Mouse (Mus musculus) Patski (cell line): ENCODE data around the gene Gm17304. TPM values are rescaled to one million over a fixed set of nuclear protein-coding genes. Genes with fewer than 3 reads are reported as not detected.

ENCODE experiments used
- ATAC-seq: fragments of 100-300 bp; one replicate; pipeline ENCODE4 v1.8.0; 2021
- CTCF ChIA-PET: fragments of 350-600 bp; sonication (Branson Sonifier 250); formaldehyde crosslinking; loops from one replicate; lab custom pipeline; 2022; ENCODE audit warnings: inconsistent platforms; lab: Charles Lee
- POLR2A ChIA-PET: fragments of 350-600 bp; sonication (Branson Sonifier 250); formaldehyde crosslinking; loops from one replicate; lab custom pipeline; 2022; ENCODE audit warnings: antibody characterized with exemption, inconsistent platforms; lab: Charles Lee
- DNase-seq: peaks from one replicate; pipeline ENCODE4 v3.0.0-alpha.2; 2011; ENCODE audit warnings: low read depth, low spot score
- H3K27me3 ChIP-seq: fragments of 371-371 bp; one replicate; pipeline ENCODE4 v1.5.1; 2021
- CTCF ChIP-seq: fragments of 100-300 bp; IDR thresholded peaks from one replicate; pipeline ENCODE4 v1.5.1; 2021
- in situ Hi-C: fragments of 300-500 bp; cut with MboI; formaldehyde crosslinking; loops from 3 replicates; pipeline ENCODE4 v1.11.1; 2018; ENCODE audit warnings: low pct_unique_long_range_greater_than_20kb, mixed read lengths
- polyA plus RNA-seq: library from polyadenylated mRNA; unstranded; gene quantifications from one replicate; pipeline ENCODE4 v1.2.3, GENCODE M21; 2021

The Gm17304 gene
- not detected for polyA plus RNA-seq

- DNase-seq (no peak), ATAC-seq (no peak)
- TF ChIP-seq CTCF = no peak
- POLR2A ChIA-PET = no interaction called here
- in situ Hi-C loops = no loop called here
- CTCF ChIA-PET = interaction anchor here (1.2 kb wide), 1 partner anchor 18 kb away, joined by 3 read pairs; no protein-coding TSS in a partner anchor
- no peaks in the 10 kb centered on the region for H3K27me3 ChIP-seq
These were observed at the start of gene Gm17304 for GRCm38 (mm10) chr5:106608798-106609197. TSS of gene Gm17304 (plus strand) at chr5:106609098.

DNA sequence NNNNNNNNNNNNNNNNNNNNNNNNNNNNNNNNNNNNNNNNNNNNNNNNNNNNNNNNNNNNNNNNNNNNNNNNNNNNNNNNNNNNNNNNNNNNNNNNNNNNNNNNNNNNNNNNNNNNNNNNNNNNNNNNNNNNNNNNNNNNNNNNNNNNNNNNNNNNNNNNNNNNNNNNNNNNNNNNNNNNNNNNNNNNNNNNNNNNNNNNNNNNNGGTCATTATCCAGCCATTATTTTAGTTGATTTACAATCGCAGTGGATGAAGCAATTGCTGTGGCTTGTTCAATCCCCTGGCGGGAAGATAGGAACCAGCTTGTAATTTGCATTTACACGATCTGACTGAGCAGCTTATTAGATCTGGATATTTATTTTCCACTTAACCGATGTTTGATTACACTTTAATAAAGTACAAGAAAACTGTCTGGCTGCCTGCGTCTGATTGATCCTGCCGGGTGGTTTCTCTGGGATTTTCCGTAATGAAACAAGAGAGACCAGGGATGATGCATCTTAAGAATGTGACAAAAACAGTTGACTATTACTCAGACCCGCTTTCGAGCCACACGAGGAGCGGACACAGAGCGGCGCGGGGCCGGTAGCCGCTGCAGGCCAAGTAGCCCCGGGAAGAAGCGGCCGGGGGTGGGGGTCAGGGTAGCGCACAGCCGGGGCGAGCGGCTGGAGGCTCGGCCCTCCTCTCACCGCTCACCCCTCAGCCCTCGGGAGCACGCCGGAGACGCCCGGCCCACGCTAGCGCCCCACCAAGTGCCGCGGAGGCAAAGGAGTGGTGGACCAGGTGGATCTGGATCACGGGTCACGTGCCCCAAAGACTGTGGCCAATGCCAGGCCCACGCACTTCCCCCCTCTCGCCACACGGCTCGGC is 48.0 kb upstream of the Gm17304 start:
- CTCF ChIA-PET = interaction anchor here (1.6 kb wide), 1 partner anchor 10 kb away, joined by 3 read pairs; no protein-coding TSS in a partner anchor
- peaks cover 10% of the 10 kb centered on the region for H3K27me3 ChIP-seq
- POLR2A ChIA-PET = no interaction called here
- ATAC-seq = no peak
- in situ Hi-C loops = no loop called here
- no peak for DNase-seq
- TF ChIP-seq CTCF = no peak

DNA sequence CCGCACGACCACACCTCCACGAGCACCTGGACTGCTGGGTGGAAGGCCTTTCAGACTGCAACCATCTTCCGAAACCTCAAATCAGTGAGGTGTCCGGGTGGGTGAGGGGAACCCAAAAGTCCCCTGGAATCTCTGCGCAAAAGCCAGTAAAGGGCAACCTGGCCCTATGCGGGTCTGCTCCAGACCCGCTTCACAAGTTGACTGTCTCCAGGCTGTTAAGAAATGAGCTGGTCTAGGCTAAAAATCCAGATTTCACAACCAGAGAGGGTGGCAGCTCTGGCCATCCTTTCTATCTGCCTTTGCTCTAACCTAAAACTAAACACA is 47.4 kb upstream of the Gm17304 start:
- POLR2A ChIA-PET = no interaction called here
- TF ChIP-seq CTCF = no peak
- H3K27me3 ChIP-seq = peaks cover 10% of the 10 kb centered on the region
- DNase-seq = no peak
- ATAC-seq = no peak
- CTCF ChIA-PET = interaction anchor here (1.6 kb wide), 1 partner anchor 10 kb away, joined by 3 read pairs; no protein-coding TSS in a partner anchor
- in situ Hi-C loops = no loop called here

- in situ Hi-C loops = no loop called here
- no peak for ATAC-seq
- TF ChIP-seq CTCF = no peak
- peaks cover 6% of the 10 kb centered on the region for H3K27me3 ChIP-seq
- DNase-seq = no peak
- ChIA-PET CTCF (no interaction called here), POLR2A (no interaction called here)
These were observed 42.9 kb upstream of the Gm17304 start for GRCm38 (mm10) chr5:106566025-106566424.

DNA sequence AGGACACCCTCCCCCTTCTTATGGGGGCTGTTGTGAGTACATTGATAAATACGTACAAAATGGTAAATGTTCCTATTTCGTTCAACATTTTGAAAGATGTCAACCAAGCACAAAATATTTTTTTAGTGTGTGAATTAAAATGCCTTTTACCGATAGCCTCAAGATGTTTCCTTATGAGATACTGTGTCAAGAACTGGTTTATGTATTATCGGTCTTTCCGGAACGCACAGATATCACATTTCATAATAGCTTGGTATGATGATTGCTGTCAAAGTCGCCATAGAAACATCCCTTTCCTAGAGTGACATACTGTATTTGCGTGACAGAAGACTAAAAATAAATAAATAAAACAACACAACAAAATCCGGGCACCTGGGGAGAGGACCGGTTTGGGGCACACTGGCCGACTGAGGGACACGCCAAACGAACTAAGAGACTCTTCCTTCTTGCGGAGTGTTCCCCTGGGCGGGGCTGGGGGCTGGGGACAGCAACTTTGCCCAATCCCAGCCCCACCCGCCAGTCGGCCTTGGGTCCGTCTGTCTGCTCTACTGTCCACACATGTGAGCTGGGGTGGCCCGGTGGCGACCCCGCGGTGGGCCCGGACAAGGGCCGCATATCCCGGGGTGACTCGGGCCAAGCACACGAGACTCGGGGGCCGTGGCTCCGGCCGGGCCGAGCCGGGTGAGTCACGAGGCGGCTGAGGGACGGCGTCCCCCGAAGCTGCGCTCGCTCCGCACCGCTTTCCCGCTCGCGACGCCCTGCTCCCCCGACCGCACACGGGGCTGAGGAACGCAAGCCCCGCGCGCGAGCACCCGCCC is 34.9 kb upstream of the Gm17304 start:
- ATAC-seq (peak; percentile 68), DNase-seq (no peak)
- ChIA-PET POLR2A (no interaction called here), CTCF (no interaction called here)
- peaks cover 20% of the 10 kb centered on the region for H3K27me3 ChIP-seq
- in situ Hi-C loops = no loop called here
- no peak for TF ChIP-seq CTCF

GRCm38 (mm10) chr5:106574560-106574946 is 34.3 kb upstream of the Gm17304 start:
- in situ Hi-C loops = no loop called here
- DNase-seq (peak; percentile 4), ATAC-seq (peak; percentile 95)
- TF ChIP-seq CTCF = peak; percentile 98
- ChIA-PET POLR2A (no interaction called here), CTCF (no interaction called here)
- H3K27me3 ChIP-seq = peaks cover 20% of the 10 kb centered on the region

GRCm38 (mm10) chr5:106575098-106575497 is 33.8 kb upstream of the Gm17304 start:
- ChIA-PET POLR2A (no interaction called here), CTCF (no interaction called here)
- peaks cover 20% of the 10 kb centered on the region for H3K27me3 ChIP-seq
- in situ Hi-C loops = no loop called here
- no peak for DNase-seq
- no peak for ATAC-seq
- TF ChIP-seq CTCF = no peak

DNA sequence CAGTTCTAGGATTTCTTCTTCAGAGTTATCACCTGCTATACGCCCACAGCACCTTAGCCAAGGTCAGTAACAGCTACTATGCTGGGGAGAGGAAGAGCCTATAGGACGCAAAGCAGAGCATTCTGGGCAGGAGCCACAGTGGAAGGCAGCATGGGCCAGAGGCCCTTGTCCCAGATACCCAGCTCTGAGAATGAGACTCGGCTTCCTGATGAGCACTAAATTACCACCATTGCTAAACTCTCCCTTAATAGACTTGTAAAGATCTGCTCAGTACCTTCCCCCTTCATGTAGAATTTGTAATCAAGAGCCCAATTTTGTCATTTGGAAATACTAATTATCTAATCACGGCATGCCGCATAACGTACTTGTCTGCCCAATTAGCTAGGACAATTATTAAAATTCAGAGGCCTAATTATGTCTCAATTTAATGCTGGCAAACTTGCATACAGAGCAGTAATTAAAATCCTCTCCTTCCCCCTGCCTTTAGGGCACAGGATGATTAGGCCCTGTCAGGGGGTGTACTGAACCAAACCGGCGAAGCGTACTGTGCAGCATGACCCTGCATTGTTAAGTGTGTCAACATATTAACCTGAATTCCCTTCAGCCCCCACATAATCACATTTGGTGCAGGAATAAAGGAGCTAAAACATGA is 31.5 kb upstream of the Gm17304 start:
- TF ChIP-seq CTCF = no peak
- ATAC-seq (no peak), DNase-seq (no peak)
- H3K27me3 ChIP-seq = peaks cover 20% of the 10 kb centered on the region
- in situ Hi-C loops = no loop called here
- ChIA-PET CTCF (interaction anchor here (1.4 to 1.8 kb wide), 2 partner anchors 13 to 71 kb away, joined by 3 to 6 read pairs; no protein-coding TSS in a partner anchor), POLR2A (no interaction called here)

DNA sequence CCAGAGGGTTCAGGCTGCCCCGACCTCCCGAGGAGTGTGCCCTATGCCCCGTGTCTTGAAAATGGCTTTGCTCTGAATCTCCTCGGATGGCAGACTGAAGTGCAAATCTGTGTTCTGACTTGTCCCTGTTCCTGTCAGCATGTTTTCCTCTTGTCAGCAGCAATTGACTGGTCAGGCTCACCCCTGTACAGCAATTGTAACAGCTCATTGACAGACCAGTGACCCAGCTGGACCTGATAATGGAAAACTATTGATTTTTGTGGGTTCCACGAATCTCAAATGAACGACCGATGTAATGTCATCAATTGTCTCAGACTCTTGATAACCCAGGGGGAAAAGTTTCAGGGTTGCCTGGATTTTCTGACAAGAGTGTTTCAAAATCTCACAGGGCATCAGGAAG is 28.0 kb upstream of the Gm17304 start:
- H3K27me3 ChIP-seq = no peaks in the 10 kb centered on the region
- in situ Hi-C loops = no loop called here
- DNase-seq = no peak
- POLR2A ChIA-PET = no interaction called here
- ATAC-seq = no peak
- no peak for TF ChIP-seq CTCF
- CTCF ChIA-PET = interaction anchor here (1.0 kb wide), 1 partner anchor 118 kb away, joined by 3 read pairs; no protein-coding TSS in a partner anchor

- no peak for ATAC-seq
- CTCF ChIA-PET = no interaction called here
- no peak for DNase-seq
- TF ChIP-seq CTCF = no peak
- in situ Hi-C loops = no loop called here
- H3K27me3 ChIP-seq = no peaks in the 10 kb centered on the region
- POLR2A ChIA-PET = no interaction called here
These were observed 19.9 kb upstream of the Gm17304 start for GRCm38 (mm10) chr5:106589006-106589405.
